In genomic region chr9:40720881-40721280, GRCm38 (mm10) we compare ENCODE assay signal across 28 mouse cellular contexts. TPM values are rescaled to one million over a fixed set of nuclear protein-coding genes. Genes with fewer than 3 reads are reported as not detected.
DNase-seq lines count a peak whose midpoint lies in the region; ATAC-seq and TF ChIP-seq lines count a peak whose summit lies in the region.
"Had no signal": no experiment of that assay in that cellular context is flagged by ENCODE, and none has a peak within 500 bp of the region (broad histone marks: within the 10 kb centered on the region; RNA-seq: fewer than 3 reads in every experiment).

No protein-coding gene starts in this region.

- H3K4me2 ChIP-seq in midbrain, embryonic 15.5 days: no peak overlapping the region
- H3K4me2 ChIP-seq in midbrain, embryonic 14.5 days (ENCODE audit: low read length): no peak overlapping the region
- H3K4me2 ChIP-seq in forebrain, embryonic 15.5 days (replicated peaks): no peak overlapping the region
- no peak overlapping the region for H3K4me2 ChIP-seq in hindbrain, embryonic 15.5 days

- TF ChIP-seq POLR2A in lung, adult 2 months (IDR thresholded peaks at IDR 0.05; ENCODE audit: borderline replicate concordance, extremely low read depth, low read depth, low read length): no peak

- H3K9me3 ChIP-seq in midbrain, embryonic 15.5 days: no peaks in the 10 kb centered on the region
- H3K9me3 ChIP-seq in midbrain, embryonic 14.5 days (ENCODE audit: control insufficient read depth, low read length): no peaks in the 10 kb centered on the region
- H3K9me3 ChIP-seq in forebrain, embryonic 15.5 days: no peaks in the 10 kb centered on the region
- no peaks in the 10 kb centered on the region for H3K9me3 ChIP-seq in hindbrain, embryonic 15.5 days

- H3K27ac ChIP-seq in midbrain, embryonic 15.5 days: no peak overlapping the region
- no peak overlapping the region for H3K27ac ChIP-seq in midbrain, embryonic 14.5 days (replicated peaks; ENCODE audit: low read depth, low read length)
- no peak overlapping the region for H3K27ac ChIP-seq in forebrain, embryonic 15.5 days (replicated peaks)
- H3K27ac ChIP-seq in hindbrain, embryonic 15.5 days (replicated peaks): no peak overlapping the region
- no peak overlapping the region for H3K27ac ChIP-seq in gastrocnemius, adult 2 months
- H3K27ac ChIP-seq: liver, embryonic 14.5 days had no signal

- ATAC-seq in midbrain, embryonic 15.5 days (replicated peaks): 0 out of 2 replicates have a peak, but pooled peaks have one; percentile 37
- no peak for ATAC-seq in midbrain, embryonic 14.5 days (ENCODE audit: low FRiP score, low TSS enrichment)
- ATAC-seq in forebrain, embryonic 15.5 days (replicated peaks): peak; percentile 55; the same call in 1 of the 2 replicates
- peak; percentile 68; the same call in 1 of the 2 replicates for ATAC-seq in hindbrain, embryonic 15.5 days (ENCODE audit: low FRiP score, low read depth)
- ATAC-seq: intestine, embryonic 16.5 days had no signal

- DNase-seq in midbrain, embryonic 14.5 days: no peak
- no peak for DNase-seq in gastrocnemius, adult 2 months
- DNase-seq in lung, adult 2 months: no peak
- no peak for DNase-seq in thymus, postnatal 4 days
- DNase-seq: cerebellum, adult 2 months; cerebellum, postnatal 36 days; gastrocnemius, postnatal 14 days; heart, adult 18-20 months; heart, postnatal 36 days; right cerebral cortex, postnatal 25 days had no signal

- H3K9ac ChIP-seq in midbrain, embryonic 15.5 days: no peak overlapping the region
- no peak overlapping the region for H3K9ac ChIP-seq in midbrain, embryonic 14.5 days (replicated peaks; ENCODE audit: low read length)
- H3K9ac ChIP-seq in forebrain, embryonic 15.5 days (replicated peaks): no peak overlapping the region
- H3K9ac ChIP-seq in hindbrain, embryonic 15.5 days: no peak overlapping the region
- H3K9ac ChIP-seq: liver, embryonic 14.5 days had no signal

- H3K4me3 ChIP-seq in midbrain, embryonic 15.5 days: no peak overlapping the region
- H3K4me3 ChIP-seq in midbrain, embryonic 14.5 days (replicated peaks; ENCODE audit: low read depth, low read length): no peak overlapping the region
- no peak overlapping the region for H3K4me3 ChIP-seq in forebrain, embryonic 15.5 days
- H3K4me3 ChIP-seq in hindbrain, embryonic 15.5 days: no peak overlapping the region
- no peak overlapping the region for H3K4me3 ChIP-seq in gastrocnemius, adult 2 months
- no peak overlapping the region for H3K4me3 ChIP-seq in lung, adult 2 months (replicated peaks; ENCODE audit: extremely low read depth, low read depth, low read length)

- 61% methylated on average over 7 of the region's 7 CpGs for WGBS in midbrain, embryonic 15.5 days
- 68% methylated on average over 7 of the region's 7 CpGs for WGBS in midbrain, embryonic 14.5 days
- 29% methylated on average over 7 of the region's 7 CpGs for WGBS in forebrain, embryonic 15.5 days
- WGBS in hindbrain, embryonic 15.5 days: 32% methylated on average over 7 of the region's 7 CpGs
- WGBS in lung, adult 2 months: 62% methylated on average over 7 of the region's 7 CpGs

- H3K36me3 ChIP-seq in midbrain, embryonic 15.5 days (replicated peaks): no peaks in the 10 kb centered on the region
- H3K36me3 ChIP-seq in midbrain, embryonic 14.5 days (ENCODE audit: control insufficient read depth, insufficient read depth, low read length): no peaks in the 10 kb centered on the region
- H3K36me3 ChIP-seq in forebrain, embryonic 15.5 days: no peaks in the 10 kb centered on the region
- no peaks in the 10 kb centered on the region for H3K36me3 ChIP-seq in hindbrain, embryonic 15.5 days

- H3K27me3 ChIP-seq in midbrain, embryonic 15.5 days (replicated peaks): no peaks in the 10 kb centered on the region
- H3K27me3 ChIP-seq in midbrain, embryonic 14.5 days (ENCODE audit: control insufficient read depth, insufficient read depth, low read length): no peaks in the 10 kb centered on the region
- no peaks in the 10 kb centered on the region for H3K27me3 ChIP-seq in forebrain, embryonic 15.5 days
- H3K27me3 ChIP-seq in hindbrain, embryonic 15.5 days: no peaks in the 10 kb centered on the region

- no peak for TF ChIP-seq CTCF in gastrocnemius, adult 2 months (IDR thresholded peaks at IDR 0.05)
- no peak for TF ChIP-seq CTCF in lung, adult 2 months (IDR thresholded peaks at IDR 0.05; ENCODE audit: insufficient read depth, low read length)

- no peaks in the 10 kb centered on the region for H3K4me1 ChIP-seq in midbrain, embryonic 15.5 days
- peaks cover 8% of the 10 kb centered on the region; the same call in 1 of the 2 replicates for H3K4me1 ChIP-seq in midbrain, embryonic 14.5 days (ENCODE audit: control insufficient read depth, insufficient read depth, low read length)
- peaks cover 29% of the 10 kb centered on the region for H3K4me1 ChIP-seq in forebrain, embryonic 15.5 days
- H3K4me1 ChIP-seq in hindbrain, embryonic 15.5 days (replicated peaks): peaks cover 10% of the 10 kb centered on the region
- H3K4me1 ChIP-seq in lung, adult 2 months (ENCODE audit: control insufficient read depth, insufficient read depth, low read length): no peaks in the 10 kb centered on the region; the same call in 1 of the 2 replicates

- intact Hi-C loops in gastrocnemius, adult 2 months (cut with DNase I): no loop called here

RNA-seq across cellular contexts. Expression of gene Clmp, which starts 35.1 kb away (rescaled TPM):
- 49.0 and 57.0 TPM in 2 replicates for polyA plus RNA-seq in midbrain, embryonic 15.5 days (2015; fragmentation: Nextera tagmentation; extraction: Ambion mirVana)
- polyA plus RNA-seq in midbrain, embryonic 14.5 days (2014; fragmentation: Nextera tagmentation; extraction: Ambion mirVana): 57.4 and 60.2 TPM in 2 replicates
- 53.9 and 56.3 TPM in 2 replicates for polyA plus RNA-seq in forebrain, embryonic 15.5 days (2015; fragmentation: Nextera tagmentation; extraction: Ambion mirVana)
- polyA plus RNA-seq in hindbrain, embryonic 15.5 days (2015; fragmentation: Nextera tagmentation; extraction: Ambion mirVana): 48.4 and 51.1 TPM in 2 replicates
- 1 to 10 TPM; 3.7 to 5.2 TPM for total RNA-seq in gastrocnemius, adult 2 months (2021)
- 11.8 and 16.5 TPM in 2 replicates for polyA plus RNA-seq in lung, adult 2 months (2012; rRNA removed)

RNA-seq across cellular contexts. Expression of gene Gm21915, which starts 50.5 kb away (rescaled TPM):
- polyA plus RNA-seq in midbrain, embryonic 15.5 days (2015; fragmentation: Nextera tagmentation; extraction: Ambion mirVana): not detected in 2 replicates
- not detected in 2 replicates for polyA plus RNA-seq in midbrain, embryonic 14.5 days (2014; fragmentation: Nextera tagmentation; extraction: Ambion mirVana)
- polyA plus RNA-seq in forebrain, embryonic 15.5 days (2015; fragmentation: Nextera tagmentation; extraction: Ambion mirVana): not detected in 2 replicates
- polyA plus RNA-seq in hindbrain, embryonic 15.5 days (2015; fragmentation: Nextera tagmentation; extraction: Ambion mirVana): not detected in 2 replicates
- not detected for total RNA-seq in gastrocnemius, adult 2 months (2021)
- polyA plus RNA-seq in lung, adult 2 months (2012; rRNA removed): not detected in 2 replicates
- total RNA-seq: adrenal gland, adult 18-20 months; adrenal gland, postnatal 4 days; gastrocnemius, postnatal 14 days; heart, adult 18-20 months; heart, postnatal 36 days; left cerebral cortex, postnatal 25 days; monocyte, adult 5-6 weeks had no signal
- polyA plus RNA-seq: C2C12; cerebellum, adult 2 months; embryonic facial prominence, embryonic 11.5 days; frontal cortex, adult 2 months; heart, embryonic 14.5 days; intestine, embryonic 16.5 days; kidney, embryonic 16.5 days; limb, embryonic 14.5 days; liver, embryonic 14.5 days; lung, embryonic 16.5 days; spleen, adult 2 months; stomach, embryonic 14.5 days had no signal
